Mouse (Mus musculus): Measurements from ENCODE around the gene Tpt1. TPM values are rescaled to one million over a fixed set of nuclear protein-coding genes. Genes with fewer than 3 reads are reported as not detected.

Gene Tpt1
- polyA plus RNA-seq (2015; fragmentation: Nextera tagmentation; extraction: Ambion mirVana), result 829 and 857 TPM in 2 replicates

- peak within 1 kb of the TSS; percentile 85 for H3K4me3 ChIP-seq (ENCODE audit: low read length)
- H3K9ac ChIP-seq (ENCODE audit: low read depth, low read length), result peak within 1 kb of the TSS; percentile 97
- peak within 1 kb of the TSS; percentile 59 for H3K4me2 ChIP-seq (ENCODE audit: low read depth, low read length)
- peaks cover 20% of the 10 kb centered on the region for H3K36me3 ChIP-seq (ENCODE audit: control insufficient read depth, insufficient read depth, low read length)
- under 1% methylated on average over 105 of the region's 108 CpGs for WGBS
- peak; percentile 98 for ATAC-seq
- H3K27ac ChIP-seq (ENCODE audit: low read length), result peak within 1 kb of the TSS; percentile 97
- no peaks in the 10 kb centered on the region for H3K27me3 ChIP-seq (replicated peaks; ENCODE audit: control insufficient read depth, insufficient read depth, low read length)
- no peaks in the 10 kb centered on the region for H3K9me3 ChIP-seq (ENCODE audit: control insufficient read depth, low read length)
- peaks cover 13% of the 10 kb centered on the region for H3K4me1 ChIP-seq (ENCODE audit: control insufficient read depth, insufficient read depth, low read length)
These were observed at the start of gene Tpt1 for GRCm38 (mm10) chr14:75844867-75845697. Gene Tpt1, plus strand, starts transcription at chr14:75845093.

GRCm38 (mm10) chr14:75795918-75796317, 49.0 kb upstream of the Tpt1 start:
- no peak overlapping the region for H3K9ac ChIP-seq (ENCODE audit: low read depth, low read length)
- no peak for ATAC-seq
- no peak overlapping the region for H3K4me3 ChIP-seq (ENCODE audit: low read length)
- no peaks in the 10 kb centered on the region for H3K9me3 ChIP-seq (ENCODE audit: control insufficient read depth, low read length)
- no peaks in the 10 kb centered on the region for H3K36me3 ChIP-seq (ENCODE audit: control insufficient read depth, insufficient read depth, low read length)
- no peak overlapping the region for H3K4me2 ChIP-seq (ENCODE audit: low read depth, low read length)
- WGBS, result 85% methylated on average over 4 of the region's 4 CpGs
- H3K27ac ChIP-seq (ENCODE audit: low read length), result no peak overlapping the region
- H3K4me1 ChIP-seq (ENCODE audit: control insufficient read depth, insufficient read depth, low read length), result no peaks in the 10 kb centered on the region
- H3K27me3 ChIP-seq (replicated peaks; ENCODE audit: control insufficient read depth, insufficient read depth, low read length), result no peaks in the 10 kb centered on the region

GRCm38 (mm10) chr14:75797769-75798386, 47.0 kb upstream of the Tpt1 start:
- ATAC-seq, result no peak
- Histone ChIP-seq H3K4me1 (ENCODE audit: control insufficient read depth, insufficient read depth, low read length) (no peaks in the 10 kb centered on the region), H3K9ac (ENCODE audit: low read depth, low read length) (no peak overlapping the region), H3K27ac (ENCODE audit: low read length) (no peak overlapping the region), H3K27me3 (replicated peaks; ENCODE audit: control insufficient read depth, insufficient read depth, low read length) (no peaks in the 10 kb centered on the region), H3K4me2 (ENCODE audit: low read depth, low read length) (no peak overlapping the region), H3K9me3 (ENCODE audit: control insufficient read depth, low read length) (no peaks in the 10 kb centered on the region), H3K36me3 (ENCODE audit: control insufficient read depth, insufficient read depth, low read length) (no peaks in the 10 kb centered on the region), H3K4me3 (ENCODE audit: low read length) (no peak overlapping the region)
- 38% methylated on average over 5 of the region's 5 CpGs for WGBS

GRCm38 (mm10) chr14:75807800-75808199, 37.1 kb upstream of the Tpt1 start:
- Histone ChIP-seq H3K9me3 (ENCODE audit: control insufficient read depth, low read length) (no peaks in the 10 kb centered on the region), H3K4me3 (ENCODE audit: low read length) (no peak overlapping the region), H3K4me1 (ENCODE audit: control insufficient read depth, insufficient read depth, low read length) (no peaks in the 10 kb centered on the region), H3K9ac (ENCODE audit: low read depth, low read length) (no peak overlapping the region), H3K27ac (ENCODE audit: low read length) (no peak overlapping the region), H3K36me3 (ENCODE audit: control insufficient read depth, insufficient read depth, low read length) (no peaks in the 10 kb centered on the region), H3K27me3 (replicated peaks; ENCODE audit: control insufficient read depth, insufficient read depth, low read length) (no peaks in the 10 kb centered on the region), H3K4me2 (ENCODE audit: low read depth, low read length) (no peak overlapping the region)
- peak; percentile 31; the same call in 1 of the 2 replicates for ATAC-seq
- 73% methylated on average over 8 of the region's 8 CpGs for WGBS

GRCm38 (mm10) chr14:75809931-75810330, 35.0 kb upstream of the Tpt1 start:
- no peak for ATAC-seq
- H3K9ac ChIP-seq (ENCODE audit: low read depth, low read length), result no peak overlapping the region
- WGBS, result 82% methylated on average over 6 of the region's 6 CpGs
- H3K36me3 ChIP-seq (ENCODE audit: control insufficient read depth, insufficient read depth, low read length), result no peaks in the 10 kb centered on the region
- no peak overlapping the region for H3K27ac ChIP-seq (ENCODE audit: low read length)
- H3K27me3 ChIP-seq (replicated peaks; ENCODE audit: control insufficient read depth, insufficient read depth, low read length), result no peaks in the 10 kb centered on the region
- H3K4me3 ChIP-seq (ENCODE audit: low read length), result no peak overlapping the region
- no peak overlapping the region for H3K4me2 ChIP-seq (ENCODE audit: low read depth, low read length)
- no peaks in the 10 kb centered on the region for H3K4me1 ChIP-seq (ENCODE audit: control insufficient read depth, insufficient read depth, low read length)
- no peaks in the 10 kb centered on the region for H3K9me3 ChIP-seq (ENCODE audit: control insufficient read depth, low read length)

- 80% methylated on average over 2 of the region's 2 CpGs for WGBS
- Histone ChIP-seq H3K4me3 (ENCODE audit: low read length) (no peak overlapping the region), H3K9ac (ENCODE audit: low read depth, low read length) (no peak overlapping the region), H3K4me2 (ENCODE audit: low read depth, low read length) (no peak overlapping the region), H3K27me3 (replicated peaks; ENCODE audit: control insufficient read depth, insufficient read depth, low read length) (no peaks in the 10 kb centered on the region), H3K27ac (ENCODE audit: low read length) (no peak overlapping the region), H3K4me1 (ENCODE audit: control insufficient read depth, insufficient read depth, low read length) (no peaks in the 10 kb centered on the region), H3K36me3 (ENCODE audit: control insufficient read depth, insufficient read depth, low read length) (no peaks in the 10 kb centered on the region), H3K9me3 (ENCODE audit: control insufficient read depth, low read length) (no peaks in the 10 kb centered on the region)
- no peak for ATAC-seq
These were observed 26.4 kb upstream of the Tpt1 start for GRCm38 (mm10) chr14:75818528-75818927.

- WGBS, result 83% methylated on average over 2 of the region's 2 CpGs
- H3K27me3 ChIP-seq (replicated peaks; ENCODE audit: control insufficient read depth, insufficient read depth, low read length), result no peaks in the 10 kb centered on the region
- no peak overlapping the region for H3K9ac ChIP-seq (ENCODE audit: low read depth, low read length)
- ATAC-seq, result no peak
- no peak overlapping the region for H3K4me3 ChIP-seq (ENCODE audit: low read length)
- no peaks in the 10 kb centered on the region for H3K9me3 ChIP-seq (ENCODE audit: control insufficient read depth, low read length)
- H3K4me1 ChIP-seq (ENCODE audit: control insufficient read depth, insufficient read depth, low read length), result no peaks in the 10 kb centered on the region
- H3K36me3 ChIP-seq (ENCODE audit: control insufficient read depth, insufficient read depth, low read length), result no peaks in the 10 kb centered on the region
- H3K27ac ChIP-seq (ENCODE audit: low read length), result no peak overlapping the region
- H3K4me2 ChIP-seq (ENCODE audit: low read depth, low read length), result no peak overlapping the region
These were observed 25.6 kb upstream of the Tpt1 start for GRCm38 (mm10) chr14:75819341-75819740.

- WGBS, result 81% methylated on average over 5 of the region's 5 CpGs
- Histone ChIP-seq H3K9ac (ENCODE audit: low read depth, low read length) (no peak overlapping the region), H3K36me3 (ENCODE audit: control insufficient read depth, insufficient read depth, low read length) (no peaks in the 10 kb centered on the region), H3K27ac (ENCODE audit: low read length) (no peak overlapping the region), H3K4me3 (ENCODE audit: low read length) (no peak overlapping the region), H3K4me2 (ENCODE audit: low read depth, low read length) (no peak overlapping the region), H3K27me3 (replicated peaks; ENCODE audit: control insufficient read depth, insufficient read depth, low read length) (no peaks in the 10 kb centered on the region), H3K4me1 (ENCODE audit: control insufficient read depth, insufficient read depth, low read length) (no peaks in the 10 kb centered on the region), H3K9me3 (ENCODE audit: control insufficient read depth, low read length) (no peaks in the 10 kb centered on the region)
- ATAC-seq, result no peak
These were observed 24.9 kb upstream of the Tpt1 start for GRCm38 (mm10) chr14:75820007-75820406.

GRCm38 (mm10) chr14:75826851-75827410, 18.0 kb upstream of the Tpt1 start:
- 56% methylated on average over 3 of the region's 3 CpGs for WGBS
- no peak overlapping the region for H3K27ac ChIP-seq (ENCODE audit: low read length)
- no peak overlapping the region for H3K9ac ChIP-seq (ENCODE audit: low read depth, low read length)
- H3K9me3 ChIP-seq (ENCODE audit: control insufficient read depth, low read length), result no peaks in the 10 kb centered on the region
- peaks cover 7% of the 10 kb centered on the region for H3K4me1 ChIP-seq (ENCODE audit: control insufficient read depth, insufficient read depth, low read length)
- no peak for ATAC-seq
- H3K4me3 ChIP-seq (ENCODE audit: low read length), result no peak overlapping the region
- no peaks in the 10 kb centered on the region for H3K27me3 ChIP-seq (replicated peaks; ENCODE audit: control insufficient read depth, insufficient read depth, low read length)
- H3K36me3 ChIP-seq (ENCODE audit: control insufficient read depth, insufficient read depth, low read length), result no peaks in the 10 kb centered on the region
- H3K4me2 ChIP-seq (ENCODE audit: low read depth, low read length), result no peak overlapping the region

Measured in intestine, embryonic 16.5 days (tissue).